Mouse (Mus musculus): ENCODE results near the gene Adprhl1. TPM values are rescaled to one million over a fixed set of nuclear protein-coding genes. Genes with fewer than 3 reads are reported as not detected.
A peak's percentile ranks its signal among the peaks of the same experiment; 100 is the strongest.

The Adprhl1 gene
- total RNA-seq (2021), result 100 to 1,000 TPM; 380 to 433 TPM
- long read RNA-seq, experiment 1, full-length matches to known transcripts, result 875 of 952 reads
- long read RNA-seq, experiment 1, partial matches to known transcripts, result 10 of 952 reads
- long read RNA-seq, experiment 1, other reads (novel, unspliced or antisense), result 67 of 952 reads
- long read RNA-seq, experiment 2, full-length matches to known transcripts, result 674 of 711 reads
- long read RNA-seq, experiment 2, partial matches to known transcripts, result 6 of 711 reads
- long read RNA-seq, experiment 2, other reads (novel, unspliced or antisense), result 31 of 711 reads

GRCm38 (mm10) chr8:13254019-13254418 is at the start of gene Adprhl1:
Adprhl1 (minus strand) TSS chr8:13254162.
- peak; percentile 78 to 88 for DNase-seq
- intact Hi-C loops (cut with DNase I), result no loop called here

- intact Hi-C loops (cut with DNase I), result no loop called here
- no peak for DNase-seq
These were observed 47.1 kb upstream of the Adprhl1 start for GRCm38 (mm10) chr8:13301036-13301435.

- intact Hi-C loops (cut with DNase I), result no loop called here
- no peak for DNase-seq
These were observed 45.6 kb upstream of the Adprhl1 start for GRCm38 (mm10) chr8:13299571-13299970.

DNA sequence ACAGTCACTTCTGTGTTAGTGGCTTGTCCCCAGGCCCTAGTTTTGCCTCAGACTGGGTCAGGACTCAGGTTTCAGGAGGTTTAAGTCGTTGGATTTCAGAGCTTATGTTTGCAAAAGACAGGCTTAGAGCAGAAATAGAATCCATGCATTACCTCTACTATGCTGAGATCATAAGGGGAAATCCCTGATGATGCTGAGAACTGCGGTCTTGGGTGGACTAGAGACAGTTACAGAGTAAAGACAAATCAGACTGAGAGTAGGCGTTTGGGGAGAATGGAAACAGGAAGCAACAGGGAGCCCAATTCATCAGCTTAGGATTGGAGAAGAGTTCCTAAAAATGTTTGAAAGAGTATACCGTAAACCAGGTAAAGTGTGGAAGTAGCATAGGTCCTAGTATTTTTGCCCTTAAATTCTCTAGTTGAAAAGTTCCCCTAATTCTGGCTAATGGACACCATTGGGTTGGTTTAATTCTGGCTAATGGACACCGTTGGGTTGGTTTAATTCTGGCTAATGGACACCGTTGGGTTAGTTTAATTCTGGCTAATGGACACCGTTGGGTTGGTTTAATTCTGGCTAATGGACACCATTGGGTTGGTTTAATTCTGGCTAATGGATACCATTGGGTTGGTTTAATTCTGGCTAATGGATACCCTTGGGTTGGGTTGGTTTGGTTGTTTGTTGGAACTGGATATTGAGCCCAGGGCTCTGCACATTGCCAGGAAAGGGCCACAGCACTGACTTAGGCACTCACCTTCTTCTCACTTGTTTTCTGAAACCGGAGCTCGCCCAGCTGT is 39.9 kb upstream of the Adprhl1 start:
- intact Hi-C loops (cut with DNase I), result no loop called here
- no peak for DNase-seq

DNA sequence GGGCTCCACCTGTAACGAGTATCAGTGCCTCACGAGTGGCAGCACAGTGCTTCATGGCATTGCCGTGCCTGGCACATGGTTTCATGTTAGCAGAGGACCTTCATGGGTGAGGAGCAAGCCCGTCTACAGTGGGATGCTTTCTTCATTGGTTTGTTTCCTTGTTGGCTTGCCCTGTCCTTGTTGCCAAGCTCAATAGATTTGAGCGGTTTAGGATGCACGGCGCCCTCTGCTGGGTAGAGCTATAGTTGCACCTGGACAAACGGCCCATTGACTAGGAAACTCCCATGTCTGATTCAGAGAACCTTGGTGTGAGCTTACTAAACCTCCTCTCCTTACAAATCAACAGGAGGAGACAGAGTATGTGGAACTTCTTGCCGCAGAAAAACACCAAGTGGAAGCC is 38.4 kb upstream of the Adprhl1 start:
- DNase-seq, result peak; percentile 77 to 84
- intact Hi-C loops (cut with DNase I), result no loop called here

DNA sequence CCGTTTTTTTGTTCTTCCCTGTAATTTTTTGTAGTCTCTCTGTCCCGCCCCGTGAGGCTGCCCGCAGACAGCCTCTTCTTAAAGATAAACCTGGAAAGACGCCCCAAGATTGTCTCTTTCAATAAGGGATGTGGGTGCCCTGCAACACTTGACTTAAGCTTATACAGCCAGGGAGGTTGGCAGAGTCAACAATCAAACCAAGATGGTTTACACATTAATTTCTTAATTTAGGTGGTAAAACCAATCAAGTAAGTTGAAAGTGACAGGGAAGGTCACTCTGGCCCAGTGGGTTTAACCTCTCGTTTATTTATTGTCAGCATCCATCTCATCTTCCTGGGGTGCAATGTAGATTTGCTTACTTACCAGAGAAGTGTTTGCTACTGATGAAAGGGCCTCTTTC is 34.7 kb upstream of the Adprhl1 start:
- DNase-seq, result no peak
- intact Hi-C loops (cut with DNase I), result no loop called here

GRCm38 (mm10) chr8:13287692-13288623 is 34.0 kb upstream of the Adprhl1 start, which contains the start of the genes Dcun1d2 and Tmco3:
Dcun1d2 (minus strand) TSS chr8:13288131.
Tmco3 (plus strand) TSS chr8:13288190.
- intact Hi-C loops (cut with DNase I), result no loop called here
- peak; percentile 96 to 98 for DNase-seq

- intact Hi-C loops (cut with DNase I), result no loop called here
- DNase-seq, result peak; percentile 90 to 91
These were observed 33.3 kb upstream of the Adprhl1 start for GRCm38 (mm10) chr8:13287304-13287691.

GRCm38 (mm10) chr8:13283200-13283599 is 29.2 kb upstream of the Adprhl1 start:
- intact Hi-C loops (cut with DNase I), result no loop called here
- DNase-seq, result no peak

DNA sequence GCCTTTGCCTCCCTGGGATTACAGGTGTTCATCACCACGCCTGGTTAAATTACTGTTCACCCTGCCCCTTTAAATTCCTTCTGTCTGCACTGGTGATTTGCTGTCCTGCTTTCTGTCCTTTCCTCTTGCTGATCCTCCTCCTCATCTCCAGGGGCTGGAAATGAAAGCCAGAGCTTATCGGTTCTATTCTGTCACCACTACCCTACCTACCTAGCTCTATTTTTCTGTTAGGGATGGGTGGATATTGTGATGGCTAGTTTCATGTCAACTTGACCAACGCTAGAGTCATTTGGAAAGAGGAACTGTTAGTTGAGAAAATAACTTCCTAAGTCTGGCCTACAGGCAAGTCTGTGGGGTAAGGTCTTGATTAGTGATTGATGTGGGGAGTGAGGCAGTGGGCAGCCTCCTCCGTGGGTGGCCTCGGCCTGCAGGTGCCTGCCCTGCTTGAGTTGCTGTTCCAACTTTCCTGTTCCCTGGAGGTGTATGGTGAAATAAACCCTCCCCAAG is 23.0 kb upstream of the Adprhl1 start:
- intact Hi-C loops (cut with DNase I), result no loop called here
- DNase-seq, result no peak

DNA sequence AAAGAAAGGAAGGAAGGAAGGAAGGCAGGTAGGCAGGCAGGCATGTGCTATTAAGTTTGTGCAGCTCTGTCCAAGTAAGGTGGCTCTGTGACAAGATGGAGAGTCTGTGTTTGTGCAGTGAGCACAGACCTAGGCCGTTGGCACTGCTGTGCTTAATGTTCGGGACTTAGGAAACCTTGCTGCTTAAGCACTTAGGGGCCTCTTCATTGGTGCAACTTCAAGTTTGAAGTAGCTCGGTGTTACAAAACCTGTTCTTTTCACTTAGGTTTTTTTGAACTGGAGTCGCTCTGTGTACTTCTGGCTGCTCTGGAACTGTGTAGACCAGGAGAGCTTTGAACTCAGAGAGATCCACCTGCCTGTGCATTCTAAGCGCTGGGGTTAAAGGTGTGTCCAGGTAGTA is 18.9 kb upstream of the Adprhl1 start:
- intact Hi-C loops (cut with DNase I), result no loop called here
- no peak for DNase-seq

DNA sequence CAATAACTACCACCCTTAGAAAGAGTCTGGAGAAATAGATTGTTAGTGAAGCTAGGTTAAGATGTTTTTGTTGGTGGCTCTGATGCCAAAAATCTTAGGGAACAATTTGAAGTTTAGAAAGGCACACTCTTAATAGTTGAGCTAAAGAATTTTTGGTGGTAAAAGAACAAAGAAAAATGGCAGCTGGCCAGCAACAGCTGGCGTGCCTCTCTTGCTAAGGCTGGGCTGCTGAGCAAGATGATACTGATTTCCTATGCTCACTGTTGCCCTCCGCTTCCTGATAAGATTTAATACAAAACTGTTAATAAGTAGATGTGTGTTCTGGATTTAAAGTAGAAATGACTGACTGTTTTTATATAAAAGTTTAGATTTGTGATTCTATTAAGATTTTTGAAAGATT is 13.6 kb upstream of the Adprhl1 start:
- no peak for DNase-seq
- intact Hi-C loops (cut with DNase I), result no loop called here

DNA sequence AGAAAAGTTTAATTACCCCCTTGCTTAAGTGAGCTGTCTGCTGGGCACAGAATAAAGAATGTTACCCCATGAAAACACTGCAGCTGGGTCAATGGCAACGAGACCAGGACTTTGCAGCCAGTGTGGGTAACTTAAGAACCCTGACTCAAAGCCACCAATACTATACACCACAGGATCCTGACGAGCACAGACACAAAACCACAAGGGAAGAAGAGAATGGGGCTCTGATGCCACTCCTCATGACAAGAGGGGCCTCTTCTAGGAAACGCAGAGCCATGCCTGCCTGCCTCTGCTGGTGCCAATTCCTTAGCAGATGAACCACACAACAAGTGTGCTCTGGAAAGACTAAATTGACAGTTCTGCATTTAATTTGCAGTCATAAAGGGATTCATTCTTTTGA is 9.4 kb upstream of the Adprhl1 start:
- DNase-seq, result no peak
- intact Hi-C loops (cut with DNase I), result no loop called here

DNA sequence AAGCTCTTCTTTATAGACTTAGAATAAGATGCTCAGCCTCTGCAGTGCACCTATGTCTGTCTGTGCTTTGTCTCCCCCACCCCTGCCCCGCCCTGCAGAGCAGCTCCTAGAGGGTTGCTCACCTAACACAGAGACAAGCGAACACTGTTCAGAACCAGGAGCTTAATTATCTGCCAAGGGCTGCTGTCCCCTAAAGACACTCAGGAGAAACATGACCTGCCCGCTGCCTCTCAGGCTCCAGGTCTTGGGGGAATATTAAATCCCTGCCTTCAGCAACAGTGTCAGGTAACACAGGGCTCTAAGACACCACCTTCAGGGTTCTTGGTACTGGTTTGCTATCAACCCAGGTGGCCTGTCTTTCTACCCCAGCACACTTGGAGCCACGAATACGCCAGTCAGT is 549 bp downstream of the Adprhl1 start:
- intact Hi-C loops (cut with DNase I), result no loop called here
- no peak for DNase-seq

DNA sequence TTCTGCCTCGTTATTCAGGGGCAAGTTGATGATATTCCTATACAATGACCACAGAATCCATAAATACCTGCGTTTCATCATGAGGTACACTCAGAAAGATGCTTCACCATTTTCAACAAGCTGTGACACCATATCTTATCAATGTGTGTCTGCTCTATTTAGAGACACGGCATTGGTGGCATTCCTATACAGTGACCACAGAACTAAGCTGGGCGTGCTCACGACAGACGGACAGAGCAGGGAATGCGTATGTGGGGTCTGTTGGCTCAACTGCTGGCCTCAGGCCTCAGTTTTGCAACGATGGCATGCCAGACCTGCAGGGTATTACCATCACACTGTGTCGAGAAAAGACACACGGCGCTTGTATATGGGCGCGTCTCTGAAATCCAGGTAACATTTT is 1.1 kb downstream of the Adprhl1 start:
- intact Hi-C loops (cut with DNase I), result no loop called here
- no peak for DNase-seq

DNA sequence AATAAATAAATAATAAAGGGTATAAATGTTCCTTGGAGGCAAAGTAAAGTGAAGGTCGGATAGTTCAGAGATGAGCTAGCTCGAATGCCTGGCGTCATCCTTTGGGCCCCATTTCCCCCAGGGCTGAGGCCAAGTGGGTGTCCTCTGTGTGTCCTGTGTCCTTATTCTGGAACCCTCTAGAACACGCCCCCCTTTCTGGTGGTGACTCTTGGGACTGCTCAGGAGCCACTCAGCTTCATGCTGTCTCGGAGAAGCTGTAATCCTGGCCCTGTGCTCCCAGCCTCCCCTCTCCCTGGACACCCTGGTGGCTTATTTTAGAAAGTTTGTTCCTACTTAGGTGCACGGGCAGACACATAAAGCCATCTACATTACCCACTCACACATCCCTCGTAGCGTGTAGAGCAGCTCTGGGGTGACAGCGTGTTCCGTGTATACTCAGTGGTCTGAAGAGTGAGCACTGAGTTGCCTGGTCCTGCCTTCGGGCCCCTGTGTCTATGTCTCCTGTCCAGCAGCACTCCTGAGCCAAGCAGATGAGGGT is 9.6 kb downstream of the Adprhl1 start:
- intact Hi-C loops (cut with DNase I), result no loop called here
- DNase-seq, result no peak

DNA sequence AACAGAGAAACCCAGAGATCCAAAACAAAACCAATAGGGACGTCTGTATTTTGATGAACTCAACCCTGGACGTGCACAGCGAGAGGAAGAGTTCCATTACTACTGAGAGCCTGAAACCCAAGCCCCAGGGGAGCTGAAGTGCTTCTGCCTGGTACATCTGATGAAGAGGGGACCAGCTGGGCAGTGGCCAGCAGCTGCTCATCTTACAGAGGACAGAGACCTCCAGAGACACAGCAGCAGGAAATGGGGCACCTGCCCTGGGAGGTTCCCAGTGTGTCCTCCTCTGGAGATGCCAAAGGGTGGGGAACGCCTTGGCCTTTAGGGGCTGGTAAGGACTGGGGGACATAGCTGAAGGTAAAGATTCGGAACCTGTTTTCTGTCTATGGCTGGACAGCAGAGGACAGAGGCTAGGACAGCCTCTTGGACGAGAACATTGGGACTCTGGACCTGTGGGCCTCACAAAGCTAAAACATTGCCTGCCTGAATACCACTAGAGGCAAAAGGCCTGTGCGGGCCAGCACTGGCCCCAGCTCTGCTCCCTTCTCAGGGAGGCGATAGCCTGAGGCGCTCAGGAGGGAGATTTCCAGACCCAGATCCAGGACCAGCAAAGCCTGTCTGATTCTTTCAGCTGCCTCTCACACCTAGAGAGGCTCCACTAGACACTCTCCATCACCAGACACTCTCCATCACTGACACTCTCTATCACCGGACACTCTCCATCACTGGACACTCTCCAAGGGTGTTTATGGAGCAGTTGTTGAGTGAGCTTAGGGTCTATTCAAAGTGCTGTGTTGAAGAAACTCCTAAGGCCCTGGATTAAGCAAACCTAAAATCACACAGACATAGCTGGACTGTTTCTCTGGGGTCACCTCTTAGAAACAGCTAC is 10.7 kb downstream of the Adprhl1 start:
- intact Hi-C loops (cut with DNase I), result no loop called here
- DNase-seq, result no peak

GRCm38 (mm10) chr8:13240691-13241090 is 13.3 kb downstream of the Adprhl1 start:
- DNase-seq, result peak; percentile 55 to 63
- intact Hi-C loops (cut with DNase I), result no loop called here

DNA sequence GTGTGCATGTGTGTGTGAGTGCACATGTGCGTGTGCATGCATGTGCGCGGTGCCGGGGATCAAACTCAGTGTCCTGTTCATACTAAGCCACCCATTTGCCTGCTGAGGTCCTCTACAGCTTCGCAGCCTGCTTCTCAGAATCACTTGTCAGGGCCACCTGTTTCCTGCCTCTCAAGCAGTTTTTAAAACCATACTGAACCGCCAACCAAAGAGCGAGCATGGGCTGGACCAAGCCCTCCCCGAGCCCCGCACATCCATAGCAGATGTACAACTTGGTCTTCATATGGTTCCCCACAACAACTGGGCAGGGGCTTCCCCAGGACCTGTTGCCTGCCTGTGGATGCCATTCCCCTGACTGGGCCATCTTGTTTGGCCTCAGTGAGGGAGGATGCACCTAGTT is 13.9 kb downstream of the Adprhl1 start:
- DNase-seq, result no peak
- intact Hi-C loops (cut with DNase I), result no loop called here
